Mouse (Mus musculus) liver, embryonic 16.5 days (tissue): ENCODE data around the gene Fbxo9. TPM values are rescaled to one million over a fixed set of nuclear protein-coding genes. Genes with fewer than 3 reads are reported as not detected.

Experiments used
- ATAC-seq: fragments of 200-750 bp; cut with Nextera tagmentation; 2 replicates; pipeline ENCODE4 v1.8.0; 2017; ENCODE audit warnings: low read depth, mild to moderate bottlenecking, moderate number of reproducible peaks, moderate library complexity
- H3K27ac ChIP-seq: fragments of 300-500 bp; sonication (generic); 2 replicates; pipeline ENCODE4 v1.5.1; 2014; ENCODE audit warnings: mild to moderate bottlenecking, low read length
- H3K27me3 ChIP-seq: fragments of 300-500 bp; sonication (generic); 2 replicates; pipeline ENCODE4 v1.6.1; 2014; ENCODE audit warnings: low read depth, low read length, mixed read lengths; ENCODE audit not compliant: control insufficient read depth, insufficient read depth
- H3K36me3 ChIP-seq: fragments of 300-500 bp; sonication (generic); 2 replicates; pipeline ENCODE4 v1.6.1; 2014; ENCODE audit warnings: mild to moderate bottlenecking; ENCODE audit not compliant: control insufficient read depth, insufficient read depth
- H3K4me1 ChIP-seq: fragments of 300-500 bp; sonication (generic); 2 replicates; pipeline ENCODE4 v1.6.1; 2014; ENCODE audit warnings: low read depth, low read length, mixed read lengths; ENCODE audit not compliant: control insufficient read depth
- H3K4me2 ChIP-seq: fragments of 300-500 bp; sonication (generic); 2 replicates; pipeline ENCODE4 v1.6.1; 2014; ENCODE audit warnings: low read depth, low read length, mixed read lengths
- H3K4me3 ChIP-seq: fragments of 300-500 bp; sonication (generic); 2 replicates; pipeline ENCODE4 v1.5.1; 2014; ENCODE audit warnings: low read depth, mild to moderate bottlenecking, low read length
- H3K9ac ChIP-seq: fragments of 300-500 bp; sonication (generic); 2 replicates; pipeline ENCODE4 v1.6.1; 2014; ENCODE audit warnings: low read depth, low read length
- H3K9me3 ChIP-seq: fragments of 300-500 bp; sonication (generic); replicated peaks from 2 replicates; pipeline ENCODE4 v1.6.1; 2016; ENCODE audit warnings: low read length; ENCODE audit not compliant: control insufficient read depth
- WGBS: fragments of 180-500 bp; shearing (Covaris S2); extraction: QIAGEN DNeasy Blood & Tissue Kit; methylation state at CpG from one replicate; pipeline ENCODE4 v1.1.7; 2014; ENCODE audit not compliant: insufficient replicate concordance; 5-methylcytosine and 5-hydroxymethylcytosine counted together
- polyA plus RNA-seq: library from polyadenylated mRNA; unstranded; fragments of >200 nt; fragmentation: Nextera tagmentation; extraction: Ambion mirVana; gene quantifications from 2 replicates; pipeline ENCODE4 v1.2.1, GENCODE M21; 2015

Gene Fbxo9
- polyA plus RNA-seq, 1 experiment from 2014 or later = 65.3 TPM

DNA sequence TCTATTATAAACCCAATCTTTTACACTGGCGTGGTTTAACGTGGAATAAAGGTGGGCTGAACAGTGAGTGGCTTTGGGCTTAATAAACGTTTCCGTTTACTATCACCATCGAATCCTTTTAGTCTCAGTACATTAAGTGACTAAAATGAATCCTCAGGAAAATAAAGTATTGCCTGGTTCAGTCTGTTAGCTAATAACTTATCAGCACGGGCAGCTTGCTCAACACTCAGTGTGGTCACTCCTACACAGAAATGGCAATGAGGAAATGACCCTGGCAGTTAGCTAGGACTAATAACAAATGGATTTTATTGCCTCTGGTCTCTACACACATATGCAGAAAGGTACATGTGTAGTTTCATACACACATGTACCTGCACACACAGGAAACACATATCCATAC is 3.9 kb downstream of the Fbxo9 start:
- H3K9ac ChIP-seq = peak overlapping the region; percentile 100
- ATAC-seq = peak; percentile 28
- H3K4me2 ChIP-seq = peak overlapping the region; percentile 95
- H3K36me3 ChIP-seq = peaks cover 35% of the 10 kb centered on the region
- no peaks in the 10 kb centered on the region for H3K27me3 ChIP-seq
- no peaks in the 10 kb centered on the region for H3K9me3 ChIP-seq
- WGBS = 12% methylated on average over 6 of the region's 6 CpGs
- H3K4me1 ChIP-seq = peaks cover 41% of the 10 kb centered on the region
- H3K4me3 ChIP-seq = peak overlapping the region; percentile 97
- H3K27ac ChIP-seq = peak overlapping the region; percentile 98

GRCm38 (mm10) chr9:78103965-78104560 is 4.8 kb downstream of the Fbxo9 start:
- peaks cover 43% of the 10 kb centered on the region for H3K36me3 ChIP-seq
- H3K27me3 ChIP-seq = no peaks in the 10 kb centered on the region
- peak overlapping the region; percentile 98 for H3K27ac ChIP-seq
- peak overlapping the region; percentile 97 for H3K4me3 ChIP-seq
- no peak for ATAC-seq
- no peaks in the 10 kb centered on the region for H3K9me3 ChIP-seq
- H3K9ac ChIP-seq = peak overlapping the region; percentile 100
- 75% methylated on average over 8 of the region's 8 CpGs for WGBS
- H3K4me2 ChIP-seq = peak overlapping the region; percentile 95
- H3K4me1 ChIP-seq = peaks cover 34% of the 10 kb centered on the region

GRCm38 (mm10) chr9:78101431-78101830 is 7.4 kb downstream of the Fbxo9 start:
- no peak overlapping the region for H3K9ac ChIP-seq
- H3K4me3 ChIP-seq = no peak overlapping the region
- no peak for ATAC-seq
- 27% methylated on average over 4 of the region's 4 CpGs for WGBS
- peaks cover 26% of the 10 kb centered on the region for H3K4me1 ChIP-seq
- H3K4me2 ChIP-seq = no peak overlapping the region
- peaks cover 7% of the 10 kb centered on the region; the same call in 1 of the 2 replicates for H3K9me3 ChIP-seq
- H3K36me3 ChIP-seq = peaks cover 68% of the 10 kb centered on the region
- no peak overlapping the region; the same call in 1 of the 2 replicates for H3K27ac ChIP-seq
- H3K27me3 ChIP-seq = no peaks in the 10 kb centered on the region

DNA sequence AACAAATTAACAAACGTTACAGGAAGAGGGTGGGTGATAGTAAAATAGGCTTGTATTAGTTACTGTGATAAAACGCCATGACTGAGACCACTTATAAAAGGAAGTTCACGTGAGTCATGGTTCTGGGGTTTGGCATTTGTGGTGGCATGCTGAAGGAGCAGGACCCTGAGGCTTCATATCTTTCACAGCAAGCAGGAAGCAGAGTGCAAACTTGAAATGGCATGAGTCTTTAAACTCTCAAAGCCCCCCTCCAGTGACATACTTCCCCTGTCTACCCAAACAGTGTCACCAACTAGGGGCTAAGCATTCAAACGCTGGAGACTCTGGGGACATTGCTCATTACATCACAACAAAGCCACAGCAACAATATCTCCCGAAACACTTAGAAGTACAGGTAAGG is 7.9 kb downstream of the Fbxo9 start:
- Histone ChIP-seq H3K9me3 (peaks cover 7% of the 10 kb centered on the region; the same call in 1 of the 2 replicates), H3K27me3 (no peaks in the 10 kb centered on the region), H3K4me3 (no peak overlapping the region), H3K4me2 (no peak overlapping the region), H3K4me1 (peaks cover 21% of the 10 kb centered on the region), H3K9ac (no peak overlapping the region), H3K27ac (no peak overlapping the region), H3K36me3 (peaks cover 73% of the 10 kb centered on the region)
- WGBS = 31% methylated on average over 5 of the region's 5 CpGs
- no peak for ATAC-seq

- Histone ChIP-seq H3K9ac (no peak overlapping the region), H3K4me1 (no peaks in the 10 kb centered on the region), H3K27ac (no peak overlapping the region), H3K27me3 (no peaks in the 10 kb centered on the region), H3K36me3 (peaks cover 86% of the 10 kb centered on the region), H3K4me2 (no peak overlapping the region), H3K4me3 (no peak overlapping the region), H3K9me3 (peaks cover 7% of the 10 kb centered on the region; the same call in 1 of the 2 replicates)
- 90% methylated on average over 5 of the region's 6 CpGs for WGBS
- no peak for ATAC-seq
Observed at GRCm38 (mm10) chr9:78096376-78096775, 12.5 kb downstream of the Fbxo9 start.

DNA sequence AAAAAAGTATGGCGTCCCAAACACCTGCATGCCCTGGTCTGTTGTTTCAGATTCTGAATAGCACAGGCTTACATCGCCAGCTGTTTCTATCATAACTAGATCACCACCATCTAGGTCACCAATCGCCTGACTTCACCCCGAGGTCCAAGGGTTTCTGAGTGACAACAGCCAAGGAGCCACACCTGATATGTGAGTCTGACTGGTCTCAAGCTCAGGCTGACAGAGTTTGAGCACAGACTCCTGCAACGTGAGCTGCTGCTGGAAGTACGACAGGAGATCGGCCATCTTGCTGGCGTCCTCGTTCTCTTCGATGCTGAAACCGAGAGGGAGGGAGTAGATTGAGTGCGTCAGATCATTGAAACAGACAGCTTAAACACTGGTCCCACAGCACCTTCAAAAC is 13.2 kb downstream of the Fbxo9 start:
- H3K27ac ChIP-seq = no peak overlapping the region
- no peak overlapping the region for H3K4me3 ChIP-seq
- H3K36me3 ChIP-seq = peaks cover 79% of the 10 kb centered on the region
- H3K9ac ChIP-seq = no peak overlapping the region
- H3K4me1 ChIP-seq = no peaks in the 10 kb centered on the region
- 92% methylated on average over 12 of the region's 12 CpGs for WGBS
- H3K4me2 ChIP-seq = no peak overlapping the region
- peaks cover 7% of the 10 kb centered on the region; the same call in 1 of the 2 replicates for H3K9me3 ChIP-seq
- no peaks in the 10 kb centered on the region for H3K27me3 ChIP-seq
- ATAC-seq = no peak

DNA sequence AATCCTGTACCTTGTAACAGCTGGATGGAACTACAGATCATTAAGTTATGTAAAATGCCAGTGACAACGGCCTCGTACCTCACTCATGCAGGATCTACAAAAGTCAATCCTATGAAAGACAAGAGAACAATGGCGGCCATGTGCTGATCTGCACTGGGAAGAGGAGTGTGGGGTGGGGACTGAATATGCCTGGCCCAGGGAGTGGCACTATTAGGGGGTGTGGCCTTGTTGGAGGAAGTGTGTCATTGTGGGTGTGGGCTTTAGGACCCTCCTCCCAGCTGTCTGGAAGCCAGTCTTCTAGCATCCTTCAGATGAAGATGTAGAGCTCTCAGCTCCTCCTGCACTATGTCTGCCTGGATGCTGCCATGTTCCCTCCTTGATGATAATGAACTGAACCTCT is 18.3 kb downstream of the Fbxo9 start:
- no peak for ATAC-seq
- H3K4me2 ChIP-seq = no peak overlapping the region
- no peak overlapping the region for H3K27ac ChIP-seq
- H3K9ac ChIP-seq = no peak overlapping the region
- H3K36me3 ChIP-seq = peaks cover 55% of the 10 kb centered on the region
- H3K27me3 ChIP-seq = no peaks in the 10 kb centered on the region
- no peaks in the 10 kb centered on the region for H3K4me1 ChIP-seq
- 91% methylated on average over 3 of the region's 3 CpGs for WGBS
- no peaks in the 10 kb centered on the region for H3K9me3 ChIP-seq
- H3K4me3 ChIP-seq = no peak overlapping the region

- H3K36me3 ChIP-seq = peaks cover 55% of the 10 kb centered on the region
- H3K27ac ChIP-seq = no peak overlapping the region
- no peak overlapping the region for H3K9ac ChIP-seq
- H3K9me3 ChIP-seq = no peaks in the 10 kb centered on the region
- H3K4me1 ChIP-seq = no peaks in the 10 kb centered on the region
- no peak for ATAC-seq
- no peaks in the 10 kb centered on the region for H3K27me3 ChIP-seq
- H3K4me3 ChIP-seq = no peak overlapping the region
- H3K4me2 ChIP-seq = no peak overlapping the region
- WGBS = 88% methylated on average over 1 of the region's 1 CpGs
Observed at GRCm38 (mm10) chr9:78089906-78090305, 19.0 kb downstream of the Fbxo9 start.

- Histone ChIP-seq H3K36me3 (peaks cover 57% of the 10 kb centered on the region), H3K4me2 (no peak overlapping the region), H3K9ac (no peak overlapping the region), H3K9me3 (no peaks in the 10 kb centered on the region), H3K4me1 (no peaks in the 10 kb centered on the region), H3K4me3 (no peak overlapping the region), H3K27ac (no peak overlapping the region), H3K27me3 (no peaks in the 10 kb centered on the region)
- no peak for ATAC-seq
- 80% methylated on average over 7 of the region's 7 CpGs for WGBS
Observed at GRCm38 (mm10) chr9:78088971-78089370, 19.9 kb downstream of the Fbxo9 start.
